ENCODE assay signal across 9 mouse cellular contexts in genomic region chr16:25059504-25059992, GRCm38 (mm10).
DNase-seq lines count a peak whose midpoint lies in the region; ATAC-seq lines count a peak whose summit lies in the region.
"Had no signal": no experiment of that assay in that cellular context is flagged by ENCODE, and none has a peak within 500 bp of the region (broad histone marks: within the 10 kb centered on the region; RNA-seq: fewer than 3 reads in every experiment).

No protein-coding gene starts in this region.

- peak overlapping the region; percentile 56 for H3K9ac ChIP-seq in intestine, embryonic 14.5 days (ENCODE audit: low read length)

- H3K4me3 ChIP-seq in forebrain, embryonic 10.5 days = peak overlapping the region; percentile 63
- H3K4me3 ChIP-seq in intestine, embryonic 14.5 days (ENCODE audit: low read depth, low read length) = peak overlapping the region; percentile 43
- peak overlapping the region; percentile 74 for H3K4me3 ChIP-seq in midbrain, embryonic 10.5 days

- H3K4me2 ChIP-seq in intestine, embryonic 14.5 days (ENCODE audit: low read length) = peak overlapping the region; percentile 50

- peak overlapping the region; percentile 96 for H3K27ac ChIP-seq in forebrain, embryonic 10.5 days
- H3K27ac ChIP-seq in intestine, embryonic 14.5 days (ENCODE audit: low read depth) = peak overlapping the region; percentile 90
- peak overlapping the region; percentile 94 for H3K27ac ChIP-seq in midbrain, embryonic 10.5 days (replicated peaks)

- H3K27me3 ChIP-seq in forebrain, embryonic 10.5 days (ENCODE audit: poor library complexity, severe bottlenecking) = peaks cover 65% of the 10 kb centered on the region
- no peaks in the 10 kb centered on the region; the same call in 1 of the 2 replicates for H3K27me3 ChIP-seq in intestine, embryonic 14.5 days (replicated peaks; ENCODE audit: control insufficient read depth, insufficient read depth, low read length)
- H3K27me3 ChIP-seq in midbrain, embryonic 10.5 days (ENCODE audit: low read depth, poor library complexity, severe bottlenecking) = peaks cover 76% of the 10 kb centered on the region
- H3K27me3 ChIP-seq: CH12.LX had no signal

- WGBS in forebrain, embryonic 10.5 days = under 1% methylated on average over 12 of the region's 12 CpGs
- 2% methylated on average over 12 of the region's 12 CpGs for WGBS in intestine, embryonic 14.5 days
- WGBS in midbrain, embryonic 10.5 days = 1% methylated on average over 12 of the region's 12 CpGs

- H3K36me3 ChIP-seq in forebrain, embryonic 10.5 days (replicated peaks) = no peaks in the 10 kb centered on the region
- H3K36me3 ChIP-seq in intestine, embryonic 14.5 days (ENCODE audit: control insufficient read depth, insufficient read depth, low read length) = no peaks in the 10 kb centered on the region
- H3K36me3 ChIP-seq in midbrain, embryonic 10.5 days = no peaks in the 10 kb centered on the region

- peaks cover 33% of the 10 kb centered on the region for H3K4me1 ChIP-seq in forebrain, embryonic 10.5 days
- peaks cover 21% of the 10 kb centered on the region for H3K4me1 ChIP-seq in intestine, embryonic 14.5 days (replicated peaks; ENCODE audit: control insufficient read depth, insufficient read depth, low read length)
- H3K4me1 ChIP-seq in midbrain, embryonic 10.5 days = peaks cover 23% of the 10 kb centered on the region

- no peaks in the 10 kb centered on the region for H3K9me3 ChIP-seq in forebrain, embryonic 10.5 days
- no peaks in the 10 kb centered on the region for H3K9me3 ChIP-seq in intestine, embryonic 14.5 days (ENCODE audit: control insufficient read depth, low read length)
- H3K9me3 ChIP-seq in midbrain, embryonic 10.5 days (replicated peaks) = no peaks in the 10 kb centered on the region

- DNase-seq in embryo, embryonic 10.5 days (ENCODE audit: low spot score) = peak; percentile 62
- no peak for DNase-seq in embryo, embryonic 11 days
- peak; percentile 97 for DNase-seq in 3T3-L1 (ENCODE audit: low read depth, low spot score)
- DNase-seq in forebrain, embryonic 10.5 days (ENCODE audit: extremely low spot score, low spot score) = no peak
- DNase-seq in intestine, embryonic 14.5 days (ENCODE audit: low spot score) = no peak
- DNase-seq in midbrain, embryonic 10.5 days (ENCODE audit: low spot score) = no peak
- no peak for DNase-seq in right cerebral cortex, adult 18-20 months
- no peak for DNase-seq in ovary, adult 18-20 months (ENCODE audit: low spot score)

- ATAC-seq in intestine, embryonic 14.5 days (replicated peaks; ENCODE audit: low FRiP score, low TSS enrichment, low read depth) = peak; percentile 20

Comparison
In these comparisons a context has a peak if more than half of its experiments do, and no peak if none do; other contexts are left out.
1. DNase-seq: peak in embryo, embryonic 10.5 days (single experiment) and 3T3-L1 (single experiment); none in embryo, embryonic 11 days (single experiment), forebrain, embryonic 10.5 days (single experiment), intestine, embryonic 14.5 days (single experiment), midbrain, embryonic 10.5 days (single experiment), right cerebral cortex, adult 18-20 months (single experiment) and ovary, adult 18-20 months (single experiment).
2. Peak in every context shown above with its lines, with median percentiles within 50 percentile points of each other: H3K27ac ChIP-seq and H3K4me3 ChIP-seq.